Mouse (Mus musculus) intestine, embryonic 16.5 days (tissue): Measurements from ENCODE around the gene Igfbp6. TPM values are rescaled to one million over a fixed set of nuclear protein-coding genes. Genes with fewer than 3 reads are reported as not detected.

Source experiments
- ATAC-seq: fragments of 200-750 bp; cut with Nextera tagmentation; 2 replicates; pipeline ENCODE4 v1.8.0; 2017; ENCODE audit warnings: moderate TSS enrichment, moderate library complexity
- H3K27ac ChIP-seq: fragments of 300-500 bp; sonication (generic); 2 replicates; pipeline ENCODE4 v1.5.1; 2014; ENCODE audit warnings: mild to moderate bottlenecking, low read length
- H3K27me3 ChIP-seq: fragments of 300-500 bp; sonication (generic); replicated peaks from 2 replicates; pipeline ENCODE4 v1.6.1; 2014; ENCODE audit warnings: low read length, control low read depth, mixed read lengths; ENCODE audit not compliant: control insufficient read depth, insufficient read depth
- H3K36me3 ChIP-seq: fragments of 300-500 bp; sonication (generic); 2 replicates; pipeline ENCODE4 v1.6.1; 2014; ENCODE audit warnings: low read length, control low read depth; ENCODE audit not compliant: control insufficient read depth, insufficient read depth
- H3K4me1 ChIP-seq: fragments of 300-500 bp; sonication (generic); 2 replicates; pipeline ENCODE4 v1.6.1; 2014; ENCODE audit warnings: low read length, control low read depth, mixed read lengths; ENCODE audit not compliant: control insufficient read depth, insufficient read depth
- H3K4me2 ChIP-seq: fragments of 300-500 bp; sonication (generic); 2 replicates; pipeline ENCODE4 v1.6.1; 2014; ENCODE audit warnings: low read depth, low read length, control low read depth
- H3K4me3 ChIP-seq: fragments of 300-500 bp; sonication (generic); 2 replicates; pipeline ENCODE4 v1.5.1; 2014; ENCODE audit warnings: mild to moderate bottlenecking, low read length
- H3K9ac ChIP-seq: fragments of 300-500 bp; sonication (generic); 2 replicates; pipeline ENCODE4 v1.6.1; 2014; ENCODE audit warnings: low read depth, low read length
- H3K9me3 ChIP-seq: fragments of 300-500 bp; sonication (generic); 2 replicates; pipeline ENCODE4 v1.6.1; 2016; ENCODE audit warnings: low read length, control low read depth; ENCODE audit not compliant: control insufficient read depth
- WGBS: fragments of 180-500 bp; shearing (Covaris S2); extraction: QIAGEN DNeasy Blood & Tissue Kit; methylation state at CpG from one replicate; pipeline ENCODE4 v1.1.7; 2014; 5-methylcytosine and 5-hydroxymethylcytosine counted together
- polyA plus RNA-seq: library from polyadenylated mRNA; unstranded; fragments of >200 nt; fragmentation: Nextera tagmentation; extraction: Ambion mirVana; gene quantifications from 2 replicates; pipeline ENCODE4 v1.2.1, GENCODE M21; 2015

Igfbp6 gene
- polyA plus RNA-seq, 1 experiment from 2014 or later: 11.9 TPM

- Histone ChIP-seq H3K27ac (peak overlapping the region; percentile 6; the same call in 1 of the 2 replicates), H3K4me1 (no peaks in the 10 kb centered on the region), H3K9ac (no peak overlapping the region), H3K27me3 (no peaks in the 10 kb centered on the region), H3K9me3 (no peaks in the 10 kb centered on the region), H3K36me3 (peaks cover 7% of the 10 kb centered on the region), H3K4me3 (no peak overlapping the region), H3K4me2 (no peak overlapping the region)
- no peak for ATAC-seq
- 48% methylated on average over 2 of the region's 2 CpGs for WGBS
Measured at GRCm38 (mm10) chr15:102126303-102126702, 17.9 kb upstream of the Igfbp6 start.

GRCm38 (mm10) chr15:102133314-102133713, 10.8 kb upstream of the Igfbp6 start:
- H3K9ac ChIP-seq: no peak overlapping the region
- H3K9me3 ChIP-seq: no peaks in the 10 kb centered on the region
- H3K4me1 ChIP-seq: peaks cover 6% of the 10 kb centered on the region
- H3K4me2 ChIP-seq: no peak overlapping the region
- no peak overlapping the region for H3K27ac ChIP-seq
- WGBS: 68% methylated on average over 9 of the region's 9 CpGs
- no peak overlapping the region for H3K4me3 ChIP-seq
- H3K27me3 ChIP-seq: no peaks in the 10 kb centered on the region
- no peaks in the 10 kb centered on the region; the same call in 1 of the 2 replicates for H3K36me3 ChIP-seq
- ATAC-seq: no peak

GRCm38 (mm10) chr15:102134709-102135108, 9.5 kb upstream of the Igfbp6 start:
- H3K27me3 ChIP-seq: no peaks in the 10 kb centered on the region
- H3K4me1 ChIP-seq: peaks cover 6% of the 10 kb centered on the region
- no peak for ATAC-seq
- H3K4me3 ChIP-seq: no peak overlapping the region
- WGBS: 69% methylated on average over 2 of the region's 2 CpGs
- H3K36me3 ChIP-seq: no peaks in the 10 kb centered on the region; the same call in 1 of the 2 replicates
- H3K9me3 ChIP-seq: no peaks in the 10 kb centered on the region
- H3K9ac ChIP-seq: no peak overlapping the region
- no peak overlapping the region for H3K4me2 ChIP-seq
- H3K27ac ChIP-seq: no peak overlapping the region

- 1% methylated on average over 31 of the region's 35 CpGs for WGBS
- H3K36me3 ChIP-seq: no peaks in the 10 kb centered on the region
- H3K4me2 ChIP-seq: peak overlapping the region; percentile 74
- no peaks in the 10 kb centered on the region for H3K9me3 ChIP-seq
- H3K4me3 ChIP-seq: peak overlapping the region; percentile 82
- H3K9ac ChIP-seq: peak overlapping the region; percentile 78
- H3K27me3 ChIP-seq: no peaks in the 10 kb centered on the region
- peak; percentile 68 for ATAC-seq
- peaks cover 6% of the 10 kb centered on the region for H3K4me1 ChIP-seq
- H3K27ac ChIP-seq: peak overlapping the region; percentile 69
Measured at GRCm38 (mm10) chr15:102135522-102136128, 8.5 kb upstream of the Igfbp6 start.

- H3K4me3 ChIP-seq: peak within 1 kb of the TSS; percentile 82
- H3K9ac ChIP-seq: peak within 1 kb of the TSS; percentile 78
- no peaks in the 10 kb centered on the region for H3K27me3 ChIP-seq
- peak within 1 kb of the TSS; percentile 69 for H3K27ac ChIP-seq
- H3K9me3 ChIP-seq: no peaks in the 10 kb centered on the region
- ATAC-seq: peak; percentile 100
- H3K36me3 ChIP-seq: no peaks in the 10 kb centered on the region
- H3K4me2 ChIP-seq: peak within 1 kb of the TSS; percentile 74
- under 1% methylated on average over 50 of the region's 50 CpGs for WGBS
- peaks cover 6% of the 10 kb centered on the region for H3K4me1 ChIP-seq
Measured at GRCm38 (mm10) chr15:102136129-102136758, 7.9 kb upstream of the Igfbp6 start, which contains the start of gene Spryd3. Spryd3 (minus strand) TSS chr15:102136234.

- no peak overlapping the region for H3K27ac ChIP-seq
- 89% methylated on average over 5 of the region's 5 CpGs for WGBS
- H3K27me3 ChIP-seq: peaks cover 14% of the 10 kb centered on the region
- H3K4me2 ChIP-seq: no peak overlapping the region
- H3K4me1 ChIP-seq: peaks cover 17% of the 10 kb centered on the region
- no peaks in the 10 kb centered on the region for H3K9me3 ChIP-seq
- no peak overlapping the region for H3K4me3 ChIP-seq
- no peaks in the 10 kb centered on the region for H3K36me3 ChIP-seq
- no peak overlapping the region for H3K9ac ChIP-seq
- ATAC-seq: no peak
Measured at GRCm38 (mm10) chr15:102141120-102141519, 3.0 kb upstream of the Igfbp6 start.

GRCm38 (mm10) chr15:102142914-102143912, 949 bp upstream of the Igfbp6 start:
- ATAC-seq: no peak
- no peak overlapping the region for H3K9ac ChIP-seq
- 48% methylated on average over 23 of the region's 23 CpGs for WGBS

GRCm38 (mm10) chr15:102144726-102145125, 564 bp downstream of the Igfbp6 start:
- Histone ChIP-seq H3K4me2 (peak overlapping the region; percentile 11), H3K4me1 (peaks cover 24% of the 10 kb centered on the region), H3K27me3 (peaks cover 14% of the 10 kb centered on the region), H3K27ac (no peak overlapping the region), H3K4me3 (peak overlapping the region; percentile 18), H3K9ac (peak overlapping the region; percentile 52), H3K9me3 (no peaks in the 10 kb centered on the region), H3K36me3 (no peaks in the 10 kb centered on the region)
- ATAC-seq: no peak
- 26% methylated on average over 19 of the region's 19 CpGs for WGBS

More at GRCm38 (mm10) chr15:102142914-102143912, 949 bp upstream of the Igfbp6 start:
- Histone ChIP-seq H3K4me3 (no peak overlapping the region), H3K27ac (no peak overlapping the region), H3K36me3 (no peaks in the 10 kb centered on the region), H3K4me1 (peaks cover 16% of the 10 kb centered on the region; the same call in 1 of the 2 replicates), H3K4me2 (no peak overlapping the region), H3K27me3 (peaks cover 14% of the 10 kb centered on the region), H3K9me3 (no peaks in the 10 kb centered on the region)

- Histone ChIP-seq H3K27me3 (peaks cover 14% of the 10 kb centered on the region), H3K9ac (no peak overlapping the region), H3K4me3 (no peak overlapping the region), H3K9me3 (no peaks in the 10 kb centered on the region), H3K4me1 (peaks cover 27% of the 10 kb centered on the region), H3K4me2 (no peak overlapping the region), H3K27ac (no peak overlapping the region), H3K36me3 (no peaks in the 10 kb centered on the region)
- no peak for ATAC-seq
- 82% methylated on average over 10 of the region's 10 CpGs for WGBS
Measured at GRCm38 (mm10) chr15:102145330-102145729, 1.2 kb downstream of the Igfbp6 start.
